Mouse (Mus musculus) intestine, embryonic 15.5 days (tissue): Measurements from ENCODE around the gene Svs5. TPM values are rescaled to one million over a fixed set of nuclear protein-coding genes. Genes with fewer than 3 reads are reported as not detected.

Experiments used
- ATAC-seq: fragments of 200-750 bp; cut with Nextera tagmentation; 2 replicates; pipeline ENCODE4 v1.8.0; 2017; ENCODE audit warnings: moderate TSS enrichment, moderate library complexity
- H3K27ac ChIP-seq: fragments of 300-500 bp; sonication (generic); 2 replicates; pipeline ENCODE4 v1.5.1; 2015; ENCODE audit warnings: mild to moderate bottlenecking, inconsistent platforms
- H3K27me3 ChIP-seq: fragments of 300-500 bp; sonication (generic); replicated peaks from 2 replicates; pipeline ENCODE4 v1.6.1; 2015; ENCODE audit warnings: inconsistent platforms
- H3K36me3 ChIP-seq: fragments of 300-500 bp; sonication (generic); 2 replicates; pipeline ENCODE4 v1.6.1; 2015; ENCODE audit warnings: inconsistent platforms
- H3K4me1 ChIP-seq: fragments of 300-500 bp; sonication (generic); replicated peaks from 2 replicates; pipeline ENCODE4 v1.6.1; 2015; ENCODE audit warnings: inconsistent platforms
- H3K4me2 ChIP-seq: fragments of 300-500 bp; sonication (generic); replicated peaks from 2 replicates; pipeline ENCODE4 v1.6.1; 2015; ENCODE audit warnings: mild to moderate bottlenecking, inconsistent platforms
- H3K4me3 ChIP-seq: fragments of 300-500 bp; sonication (generic); replicated peaks from 2 replicates; pipeline ENCODE4 v1.5.1; 2015; ENCODE audit warnings: inconsistent platforms
- H3K9ac ChIP-seq: fragments of 300-500 bp; sonication (generic); 2 replicates; pipeline ENCODE4 v1.6.1; 2015; ENCODE audit warnings: inconsistent platforms
- H3K9me3 ChIP-seq: fragments of 300-500 bp; sonication (generic); 2 replicates; pipeline ENCODE4 v1.6.1; 2016; ENCODE audit warnings: inconsistent platforms
- WGBS: fragments of 180-500 bp; shearing (Covaris S2); methylation state at CpG from one replicate; pipeline ENCODE4 v1.1.7; 2015; 5-methylcytosine and 5-hydroxymethylcytosine counted together
- polyA plus RNA-seq: library from polyadenylated mRNA; unstranded; fragments of >200 nt; fragmentation: Nextera tagmentation; extraction: Ambion mirVana; gene quantifications from 2 replicates; pipeline ENCODE4 v1.2.1, GENCODE M21; 2015

The Svs5 gene
- polyA plus RNA-seq, 1 experiment from 2014 or later: not detected

- WGBS: 83% methylated on average over 5 of the region's 5 CpGs
- no peak overlapping the region for H3K4me3 ChIP-seq
- H3K9me3 ChIP-seq: no peaks in the 10 kb centered on the region
- no peaks in the 10 kb centered on the region; the same call in 1 of the 2 replicates for H3K27me3 ChIP-seq
- H3K4me1 ChIP-seq: no peaks in the 10 kb centered on the region
- no peak overlapping the region for H3K9ac ChIP-seq
- H3K36me3 ChIP-seq: no peaks in the 10 kb centered on the region
- H3K27ac ChIP-seq: no peak overlapping the region
- no peak for ATAC-seq
- H3K4me2 ChIP-seq: no peak overlapping the region
Measured at GRCm38 (mm10) chr2:164359031-164359430, 26.5 kb downstream of the Svs5 start.

- Histone ChIP-seq H3K27ac (no peak overlapping the region), H3K27me3 (no peaks in the 10 kb centered on the region; the same call in 1 of the 2 replicates), H3K4me2 (no peak overlapping the region), H3K36me3 (no peaks in the 10 kb centered on the region), H3K4me1 (no peaks in the 10 kb centered on the region), H3K9ac (no peak overlapping the region), H3K9me3 (no peaks in the 10 kb centered on the region), H3K4me3 (no peak overlapping the region)
- 73% methylated on average over 5 of the region's 5 CpGs for WGBS
- ATAC-seq: no peak
Measured at GRCm38 (mm10) chr2:164359668-164360067, 27.1 kb downstream of the Svs5 start.

- Histone ChIP-seq H3K9ac (no peak overlapping the region), H3K27ac (no peak overlapping the region), H3K4me3 (no peak overlapping the region), H3K4me2 (no peak overlapping the region), H3K36me3 (no peaks in the 10 kb centered on the region), H3K4me1 (no peaks in the 10 kb centered on the region), H3K27me3 (no peaks in the 10 kb centered on the region), H3K9me3 (no peaks in the 10 kb centered on the region)
- no peak for ATAC-seq
- 34% methylated on average over 13 of the region's 13 CpGs for WGBS
Measured at GRCm38 (mm10) chr2:164360974-164361657, 28.6 kb downstream of the Svs5 start.

GRCm38 (mm10) chr2:164366947-164367346, 34.4 kb downstream of the Svs5 start:
- no peaks in the 10 kb centered on the region for H3K27me3 ChIP-seq
- no peak overlapping the region for H3K9ac ChIP-seq
- no peak overlapping the region for H3K27ac ChIP-seq
- ATAC-seq: no peak
- no peaks in the 10 kb centered on the region for H3K4me1 ChIP-seq
- no peak overlapping the region for H3K4me3 ChIP-seq
- H3K9me3 ChIP-seq: no peaks in the 10 kb centered on the region
- 67% methylated on average over 3 of the region's 3 CpGs for WGBS
- no peak overlapping the region for H3K4me2 ChIP-seq
- H3K36me3 ChIP-seq: no peaks in the 10 kb centered on the region

- Histone ChIP-seq H3K4me1 (no peaks in the 10 kb centered on the region), H3K27ac (no peak overlapping the region), H3K4me2 (no peak overlapping the region), H3K9ac (no peak overlapping the region), H3K9me3 (no peaks in the 10 kb centered on the region), H3K4me3 (no peak overlapping the region), H3K36me3 (no peaks in the 10 kb centered on the region), H3K27me3 (no peaks in the 10 kb centered on the region)
- ATAC-seq: no peak
- whole genome bisulfite sequencing: 75% methylated on average over 6 of the region's 6 CpGs
Measured at GRCm38 (mm10) chr2:164368620-164369105, 36.1 kb downstream of the Svs5 start.

GRCm38 (mm10) chr2:164371371-164371770, 38.8 kb downstream of the Svs5 start:
- ATAC-seq: no peak

GRCm38 (mm10) chr2:164372408-164373053, 40.0 kb downstream of the Svs5 start:
- WGBS: 26% methylated on average over 3 of the region's 3 CpGs
- H3K27ac ChIP-seq: no peak overlapping the region
- no peaks in the 10 kb centered on the region for H3K9me3 ChIP-seq
- H3K4me2 ChIP-seq: no peak overlapping the region
- ATAC-seq: no peak
- H3K9ac ChIP-seq: no peak overlapping the region
- no peaks in the 10 kb centered on the region for H3K27me3 ChIP-seq
- H3K4me3 ChIP-seq: no peak overlapping the region
- H3K4me1 ChIP-seq: no peaks in the 10 kb centered on the region
- no peaks in the 10 kb centered on the region for H3K36me3 ChIP-seq

More at GRCm38 (mm10) chr2:164371371-164371770, 38.8 kb downstream of the Svs5 start:
- 75% methylated on average over 3 of the region's 3 CpGs for WGBS
- Histone ChIP-seq H3K36me3 (no peaks in the 10 kb centered on the region), H3K4me2 (no peak overlapping the region), H3K4me3 (no peak overlapping the region), H3K9me3 (no peaks in the 10 kb centered on the region), H3K9ac (no peak overlapping the region), H3K27me3 (no peaks in the 10 kb centered on the region), H3K27ac (no peak overlapping the region), H3K4me1 (no peaks in the 10 kb centered on the region)

- ATAC-seq: no peak
- Histone ChIP-seq H3K9ac (no peak overlapping the region), H3K4me2 (no peak overlapping the region), H3K36me3 (no peaks in the 10 kb centered on the region), H3K27me3 (no peaks in the 10 kb centered on the region), H3K4me1 (no peaks in the 10 kb centered on the region), H3K27ac (no peak overlapping the region), H3K4me3 (no peak overlapping the region), H3K9me3 (no peaks in the 10 kb centered on the region)
- WGBS: 23% methylated on average over 4 of the region's 4 CpGs
Measured at GRCm38 (mm10) chr2:164373187-164373586, 40.6 kb downstream of the Svs5 start.

- no peak overlapping the region for H3K4me2 ChIP-seq
- ATAC-seq: no peak
Measured at GRCm38 (mm10) chr2:164377478-164378426, 45.2 kb downstream of the Svs5 start.

GRCm38 (mm10) chr2:164381726-164382125, 49.2 kb downstream of the Svs5 start:
- 77% methylated on average over 8 of the region's 8 CpGs for WGBS
- H3K27me3 ChIP-seq: no peaks in the 10 kb centered on the region
- no peak overlapping the region for H3K4me3 ChIP-seq
- H3K4me1 ChIP-seq: peaks cover 8% of the 10 kb centered on the region; the same call in 1 of the 2 replicates
- H3K36me3 ChIP-seq: no peaks in the 10 kb centered on the region
- no peak overlapping the region for H3K9ac ChIP-seq
- no peaks in the 10 kb centered on the region for H3K9me3 ChIP-seq
- H3K4me2 ChIP-seq: no peak overlapping the region
- no peak for ATAC-seq
- H3K27ac ChIP-seq: no peak overlapping the region

More at GRCm38 (mm10) chr2:164377478-164378426, 45.2 kb downstream of the Svs5 start:
- no peaks in the 10 kb centered on the region for H3K9me3 ChIP-seq
- H3K36me3 ChIP-seq: no peaks in the 10 kb centered on the region
- no peak overlapping the region for H3K9ac ChIP-seq
- 87% methylated on average over 15 of the region's 15 CpGs for WGBS
- no peaks in the 10 kb centered on the region for H3K4me1 ChIP-seq
- no peak overlapping the region for H3K4me3 ChIP-seq
- no peak overlapping the region for H3K27ac ChIP-seq
- no peaks in the 10 kb centered on the region for H3K27me3 ChIP-seq

GRCm38 (mm10) chr2:164382971-164383370, 50.4 kb downstream of the Svs5 start:
- Histone ChIP-seq H3K9me3 (no peaks in the 10 kb centered on the region), H3K27ac (no peak overlapping the region), H3K27me3 (peaks cover 5% of the 10 kb centered on the region; the same call in 1 of the 2 replicates), H3K9ac (no peak overlapping the region), H3K36me3 (no peaks in the 10 kb centered on the region), H3K4me2 (no peak overlapping the region), H3K4me1 (peaks cover 8% of the 10 kb centered on the region; the same call in 1 of the 2 replicates), H3K4me3 (no peak overlapping the region)
- no peak for ATAC-seq
- WGBS: 77% methylated on average over 3 of the region's 3 CpGs
